Comparison of ENCODE assay signal across 24 mouse cellular contexts in the genomic region with DNA sequence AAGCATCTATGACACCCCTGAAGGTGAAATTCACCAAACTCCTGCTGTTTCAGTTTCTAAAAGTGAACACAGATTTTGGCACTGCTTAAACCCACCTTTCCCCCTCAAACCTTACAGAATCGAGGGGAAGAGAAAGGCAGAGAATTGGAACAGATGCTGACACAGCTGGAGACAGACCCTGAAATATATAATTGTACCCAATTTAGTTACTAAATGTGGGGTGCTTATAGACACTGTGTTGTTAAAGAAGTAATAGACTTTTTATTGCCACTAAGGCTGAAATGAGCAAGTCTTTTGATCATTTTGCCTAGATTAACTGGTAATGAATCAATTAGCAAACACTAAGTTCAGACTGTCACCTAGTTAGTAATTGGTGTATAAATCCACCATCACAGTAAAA.
"Had no signal": no experiment of that assay in that cellular context is flagged by ENCODE, and none has a peak within 500 bp of the region (broad histone marks: within the 10 kb centered on the region; RNA-seq: fewer than 3 reads in every experiment).

No protein-coding gene starts in this region.

- DNase-seq: forebrain, postnatal 0 days; gastrocnemius, adult 2 months; gastrocnemius, postnatal 10 days; gastrocnemius, postnatal 25 days; heart, adult 18-20 months; heart, postnatal 10 days; heart, postnatal 4 days; kidney, adult 11 months; kidney, adult 2 months; kidney, adult 9 months; kidney, postnatal 14 days; kidney, postnatal 36 days; layer of hippocampus, adult 9-11 months; layer of hippocampus, postnatal 36 days; left cerebral cortex, postnatal 4 days had no signal

- H3K27me3 ChIP-seq: heart, embryonic 12.5 days; hindbrain, embryonic 15.5 days; kidney, embryonic 15.5 days; limb, embryonic 13.5 days; limb, embryonic 15.5 days; liver, embryonic 12.5 days had no signal

- H3K9me3 ChIP-seq: heart, embryonic 10.5 days; heart, embryonic 12.5 days; hindbrain, embryonic 15.5 days; kidney, embryonic 15.5 days; limb, embryonic 13.5 days; limb, embryonic 15.5 days; liver, embryonic 12.5 days had no signal

- ATAC-seq: forebrain, postnatal 0 days; intestine, embryonic 16.5 days; liver, embryonic 12.5 days had no signal

- H3K27ac ChIP-seq: gastrocnemius, adult 2 months; heart, embryonic 10.5 days; hindbrain, embryonic 15.5 days; kidney, embryonic 15.5 days; kidney, postnatal 0 days; limb, embryonic 13.5 days; limb, embryonic 15.5 days; liver, embryonic 12.5 days had no signal

- H3K9ac ChIP-seq: forebrain, postnatal 0 days; heart, embryonic 12.5 days; hindbrain, embryonic 15.5 days; kidney, embryonic 15.5 days; limb, embryonic 13.5 days; limb, embryonic 15.5 days; liver, embryonic 12.5 days had no signal

- H3K4me3 ChIP-seq: gastrocnemius, adult 2 months; heart, embryonic 10.5 days; heart, embryonic 12.5 days; hindbrain, embryonic 15.5 days; kidney, embryonic 15.5 days; limb, embryonic 13.5 days; limb, embryonic 15.5 days; liver, embryonic 12.5 days had no signal

- H3K36me3 ChIP-seq: heart, embryonic 10.5 days; heart, embryonic 12.5 days; hindbrain, embryonic 15.5 days; kidney, embryonic 15.5 days; limb, embryonic 13.5 days; limb, embryonic 15.5 days; liver, embryonic 12.5 days had no signal

- H3K4me2 ChIP-seq: heart, embryonic 12.5 days; hindbrain, embryonic 15.5 days; kidney, embryonic 15.5 days; limb, embryonic 13.5 days; limb, embryonic 15.5 days; liver, embryonic 12.5 days had no signal

- H3K4me1 ChIP-seq: heart, embryonic 10.5 days; heart, embryonic 12.5 days; hindbrain, embryonic 15.5 days; kidney, embryonic 15.5 days; limb, embryonic 13.5 days; limb, embryonic 15.5 days; liver, embryonic 12.5 days had no signal
